Mouse (Mus musculus) right cerebral cortex, adult 2 months (tissue): Measurements from ENCODE around the gene Cnksr2.

Experiments
- DNase-seq, 2 experiments: peaks; one replicate each; pipeline ENCODE4 v3.0.0; 2021 to 2022; ENCODE audit warnings: low spot score in 2 of 2

Gene Cnksr2

GRCm38 (mm10) chrX:158043057-158043843 lies at the start of gene Cnksr2:
Cnksr2 (minus strand) TSS chrX:158043294.
- peak; percentile 44 to 47 for DNase-seq

GRCm38 (mm10) chrX:158043844-158044140 lies 698 bp upstream of the Cnksr2 start:
- DNase-seq: peak in 1 of 2 experiments; percentile 23

DNA sequence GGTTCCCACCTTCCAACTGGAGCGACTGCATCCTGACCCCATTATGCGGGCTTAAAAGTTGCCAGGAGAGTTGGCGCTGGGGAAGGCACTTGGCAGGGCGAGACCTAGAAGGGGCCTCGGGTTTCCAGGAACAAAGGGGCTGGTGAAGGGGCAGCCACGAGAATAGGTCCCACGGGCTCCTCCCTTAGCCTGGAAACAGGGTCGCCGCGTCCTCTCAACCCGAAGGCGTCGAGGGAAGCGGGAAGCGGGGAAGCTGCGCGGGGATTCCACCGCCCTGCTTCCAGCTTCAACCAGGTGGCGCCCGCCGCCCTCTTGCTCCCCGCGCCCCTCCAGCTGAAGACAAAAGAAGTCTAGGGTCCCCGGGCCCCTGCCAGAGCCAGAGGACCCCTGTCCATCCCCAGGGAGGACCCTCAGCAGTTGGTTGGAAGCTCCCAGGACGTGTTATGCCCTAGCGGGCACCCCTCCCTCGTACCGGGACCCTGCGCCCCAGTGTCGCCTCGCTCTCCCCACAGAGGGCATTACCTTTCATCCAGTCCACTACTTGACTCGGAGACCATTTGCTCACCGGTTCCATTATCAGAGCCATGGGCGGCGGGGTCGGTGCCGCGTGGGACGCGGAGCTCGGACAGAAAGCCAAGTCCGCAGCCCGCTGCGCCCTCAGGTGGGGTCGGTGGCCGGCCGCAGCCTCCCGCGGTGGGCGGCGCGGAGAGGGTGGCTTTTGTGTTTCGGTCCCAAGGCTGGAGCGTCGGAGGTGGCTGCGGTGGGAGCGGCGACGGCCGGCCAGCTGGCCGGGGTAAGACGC lies 638 bp downstream of the Cnksr2 start:
- no peak for DNase-seq

GRCm38 (mm10) chrX:158041703-158042102 lies 1.4 kb downstream of the Cnksr2 start:
- no peak for DNase-seq

DNA sequence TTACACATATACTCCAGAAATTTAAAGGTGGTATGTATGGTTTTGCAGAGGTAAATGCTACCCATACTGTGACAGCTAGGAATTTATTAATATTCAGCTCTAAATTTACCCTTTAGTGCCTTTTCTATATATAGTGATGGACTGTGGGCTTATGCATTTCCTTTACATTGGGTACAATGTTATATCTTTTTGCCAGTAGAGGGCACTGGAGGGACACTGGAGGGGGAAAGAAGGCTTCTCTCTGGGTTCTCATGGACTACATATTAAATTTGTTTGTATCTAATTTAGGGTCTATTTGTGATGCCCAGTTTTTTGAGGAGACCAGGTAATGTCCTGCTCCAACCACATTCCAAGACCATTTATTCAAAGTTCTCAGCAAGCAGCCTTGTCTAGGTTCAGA lies 91.4 kb downstream of the Cnksr2 start:
- DNase-seq: no peak

- DNase-seq: no peak
Observed at GRCm38 (mm10) chrX:157949256-157949655, 93.8 kb downstream of the Cnksr2 start.

- no peak for DNase-seq
Observed at GRCm38 (mm10) chrX:157945121-157945520, 98.0 kb downstream of the Cnksr2 start.

DNA sequence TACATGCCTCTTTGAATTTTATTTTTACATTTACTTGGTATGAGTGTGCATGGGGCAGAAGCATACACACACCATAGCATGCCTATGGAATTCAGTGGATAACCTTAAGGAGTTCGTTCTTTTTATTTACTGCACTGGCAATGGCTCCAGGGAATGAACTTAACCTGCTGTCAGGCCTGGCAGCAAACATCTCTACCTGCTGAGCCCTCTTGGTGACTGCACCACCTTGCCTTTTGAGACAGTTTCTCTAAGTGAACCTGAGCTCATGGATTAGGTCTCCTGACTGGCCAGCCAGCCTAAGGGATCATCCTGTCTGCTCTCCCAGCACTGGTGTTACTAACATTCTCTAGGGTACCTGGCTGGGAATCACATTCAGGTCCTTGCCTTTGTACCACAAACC lies 106.5 kb downstream of the Cnksr2 start:
- DNase-seq: no peak

DNA sequence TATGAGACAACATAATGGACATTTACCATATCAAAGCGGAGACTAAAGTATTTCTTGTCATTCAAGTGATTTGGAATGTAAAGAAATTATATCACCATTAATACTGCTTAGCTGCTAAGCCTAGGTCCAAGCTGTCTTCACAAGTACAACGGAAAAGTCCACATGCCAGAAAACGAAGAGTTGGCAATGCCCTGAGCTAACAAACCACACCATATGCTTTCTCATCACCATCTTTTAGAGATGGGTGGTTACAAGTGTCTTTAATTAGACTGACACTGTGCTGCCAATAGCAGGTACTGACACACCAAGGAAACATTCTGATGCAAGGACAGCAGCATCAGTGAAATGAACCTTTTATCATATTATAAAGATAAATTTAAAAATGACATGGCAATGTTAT lies 123.0 kb downstream of the Cnksr2 start:
- no peak for DNase-seq

DNA sequence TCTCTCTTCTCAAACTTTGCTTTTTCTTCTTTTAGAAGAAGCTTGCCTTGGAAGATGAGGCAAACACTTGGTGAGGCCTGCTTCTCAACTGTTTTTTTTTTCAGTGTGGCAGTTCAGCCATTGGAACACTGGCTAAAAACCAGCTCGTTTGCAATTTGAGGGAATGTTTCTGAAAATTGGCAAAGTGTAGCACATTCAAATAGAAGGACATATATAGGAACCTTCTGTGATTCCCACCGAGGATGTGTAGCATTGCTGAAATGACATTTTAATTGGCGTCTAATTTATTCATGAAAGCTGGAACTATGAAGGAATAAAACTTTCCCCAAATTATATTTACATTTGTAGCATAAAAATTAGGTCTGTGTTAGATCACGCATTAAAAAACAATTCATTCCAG lies 213.1 kb downstream of the Cnksr2 start:
- DNase-seq: no peak

DNA sequence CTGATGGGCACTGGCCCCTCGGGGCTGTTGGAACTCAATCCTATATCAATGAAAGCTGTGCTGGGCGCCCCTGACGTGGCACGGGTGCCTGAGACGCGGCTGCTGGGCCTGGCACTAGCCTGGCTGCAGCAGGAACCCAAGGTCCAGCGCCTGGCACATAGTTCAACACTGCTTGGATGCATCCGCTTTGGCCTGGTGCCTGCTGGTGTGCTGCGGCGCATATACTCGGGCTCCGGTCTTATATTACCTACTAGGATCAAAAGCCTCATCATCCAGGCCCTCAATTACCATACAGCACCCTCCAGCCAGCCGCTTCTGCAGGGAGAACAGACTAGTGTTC lies 224.2 kb downstream of the Cnksr2 start:
- DNase-seq: no peak

GRCm38 (mm10) chrX:157818207-157818920 lies 224.7 kb downstream of the Cnksr2 start, which contains the start of gene Klhl34:
Klhl34 (plus strand) TSS chrX:157818435.
- DNase-seq: no peak

DNA sequence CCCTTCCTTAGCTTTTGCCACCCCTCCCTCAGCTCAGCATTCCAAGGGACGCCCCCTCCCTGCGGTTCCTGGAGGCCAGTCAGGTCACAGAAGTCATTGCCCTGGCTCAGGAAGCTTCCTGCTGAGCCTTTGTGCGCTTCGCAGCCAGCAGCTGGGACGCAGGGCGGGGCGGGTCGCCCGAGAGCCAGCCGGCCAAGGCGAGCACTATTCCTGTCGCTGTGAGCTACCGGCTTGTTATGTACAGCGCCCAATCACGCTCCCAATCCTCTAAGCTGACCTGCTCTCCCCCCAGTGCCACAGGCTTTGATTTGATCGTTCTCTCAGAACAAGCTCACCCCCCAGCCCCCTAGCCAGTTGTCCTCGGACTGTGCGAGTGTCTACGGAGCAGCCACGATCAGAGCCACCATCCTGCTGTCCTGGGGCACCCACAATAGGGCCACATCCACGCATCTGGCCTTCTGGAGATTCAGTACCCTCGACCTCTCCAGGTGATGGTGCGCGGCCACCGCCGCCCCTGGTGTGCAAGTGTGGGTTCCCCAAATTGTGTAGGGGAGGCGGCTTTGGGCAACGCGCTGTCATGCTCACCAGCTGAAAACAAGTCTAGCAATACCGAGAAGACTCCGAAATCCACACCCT lies 225.4 kb downstream of the Cnksr2 start:
- no peak for DNase-seq

DNA sequence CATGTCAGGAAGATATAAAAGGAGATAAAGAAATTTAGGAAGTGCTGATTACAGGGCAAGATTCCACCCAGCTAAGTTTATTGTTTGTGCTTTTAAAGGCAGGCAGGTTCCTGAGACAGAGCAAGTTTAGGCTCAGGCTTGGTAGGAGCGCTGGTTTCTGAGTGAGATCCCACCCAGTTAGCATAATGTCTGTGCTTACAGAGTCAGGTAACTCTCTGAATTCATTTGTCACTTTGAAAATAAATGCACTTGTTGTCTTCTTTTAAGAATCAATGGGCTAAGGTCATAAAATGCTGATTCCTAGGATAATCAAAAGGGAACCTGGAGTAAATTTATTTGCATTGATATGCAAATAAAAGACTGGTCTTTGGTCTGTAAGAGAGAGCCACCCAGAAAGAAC lies 233.4 kb downstream of the Cnksr2 start:
- no peak for DNase-seq

DNA sequence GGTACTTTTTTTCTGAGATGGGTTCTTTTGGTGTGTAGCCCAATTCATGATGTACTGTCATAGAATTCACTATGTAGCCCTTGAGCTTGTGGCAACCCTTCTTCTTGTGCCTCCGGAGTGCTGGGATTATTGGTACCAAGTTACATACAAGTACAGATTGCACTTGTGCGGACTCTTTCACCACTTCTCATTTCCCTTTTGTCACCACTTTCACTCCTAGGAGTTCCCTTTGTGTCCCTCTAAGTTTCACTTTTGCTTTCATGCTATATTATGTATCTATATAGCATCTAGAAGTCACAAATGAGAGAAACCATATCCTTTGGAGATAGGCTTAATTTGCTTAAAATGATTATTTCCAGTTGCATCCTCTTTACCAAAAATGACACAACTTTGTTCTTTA lies 241.4 kb downstream of the Cnksr2 start:
- no peak for DNase-seq
